1 mouse cellular context compared by ENCODE assay signal in the genomic region with DNA sequence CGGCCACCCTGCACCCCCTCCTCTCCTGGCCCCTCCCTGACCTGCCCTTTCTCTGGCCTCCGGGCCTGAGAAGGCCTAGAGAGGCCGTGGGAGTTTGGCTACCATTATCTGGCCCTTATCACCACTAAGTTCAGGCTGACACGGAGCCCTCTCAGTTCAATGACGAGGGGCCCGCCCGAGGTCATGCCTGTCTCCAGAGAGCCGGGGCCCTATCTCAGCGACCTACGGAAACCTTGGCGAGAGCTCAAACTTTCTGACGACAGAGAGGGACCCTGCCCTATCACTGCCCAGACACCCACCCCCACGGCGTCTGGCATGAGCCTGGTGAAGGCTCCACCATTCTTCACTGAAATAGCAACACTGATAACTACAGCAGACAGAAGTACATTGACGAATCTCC.
TF ChIP-seq lines count a peak whose summit lies in the region.

No protein-coding gene starts in this region.

TF ChIP-seq in MEL, 35 proteins besides CTCF, POLR2A, EP300 and RAD21:
- TF ChIP-seq GATA1 (IDR thresholded peaks at IDR 0.05; ENCODE audit: low read depth, low read length), result no peak
- TF ChIP-seq ETS1 (IDR thresholded peaks at IDR 0.05; ENCODE audit: low read depth, low read length), result 0 out of 2 replicates have a peak, but pooled peaks have one; percentile 20
